Mouse (Mus musculus) lung, postnatal 36 days (tissue): Measurements from ENCODE around the gene Ube2h.

Experiments used
- DNase-seq: peaks from one replicate; pipeline ENCODE4 v3.0.0; 2022; ENCODE audit warnings: mixed read lengths

Gene Ube2h

GRCm38 (mm10) chr6:30304399-30304917, at the start of gene Ube2h:
Gene Ube2h, minus strand, starts transcription at chr6:30304539.
- peak; percentile 99 for DNase-seq

- no peak for DNase-seq
Measured at GRCm38 (mm10) chr6:30353661-30354060, 49.3 kb upstream of the Ube2h start.

DNA sequence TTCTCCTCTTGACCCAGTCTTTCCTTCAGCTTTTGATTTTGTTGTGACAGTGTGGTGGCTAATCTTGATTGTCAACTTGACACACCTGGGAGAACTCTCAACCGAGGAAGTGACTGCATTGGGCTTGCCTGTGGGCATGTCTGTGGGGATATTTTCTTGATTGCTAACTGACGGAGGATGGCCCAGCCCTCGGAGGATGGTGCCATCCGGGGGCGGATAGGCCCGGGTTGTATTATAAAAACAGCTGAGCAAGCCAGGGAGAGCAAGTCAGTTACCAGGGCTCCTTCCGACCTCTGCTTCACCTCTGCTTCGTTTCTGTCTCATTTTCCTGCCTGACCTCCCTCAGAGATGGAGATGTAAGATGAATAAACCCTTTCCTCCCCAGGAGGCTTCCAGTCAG, 48.4 kb upstream of the Ube2h start:
- no peak for DNase-seq

DNA sequence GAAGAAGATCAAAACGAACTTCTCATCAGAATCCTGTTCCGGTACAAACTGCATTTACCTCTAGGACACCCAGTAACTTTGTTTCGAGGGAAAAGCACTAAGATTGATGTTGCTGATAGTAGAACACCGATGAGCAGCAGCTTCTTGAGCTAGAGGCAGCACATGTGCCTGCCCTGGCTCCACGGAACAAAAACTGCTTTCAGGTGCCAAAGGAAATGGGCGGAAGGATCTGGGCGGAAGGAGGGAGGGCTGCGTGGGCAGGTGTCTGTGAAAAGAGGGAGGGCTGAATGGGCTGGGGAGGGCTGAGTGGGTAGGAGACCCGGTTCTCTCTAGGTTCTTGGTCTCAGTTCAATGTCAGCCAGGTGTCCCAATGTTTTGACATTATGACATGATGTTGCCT, 47.0 kb upstream of the Ube2h start:
- no peak for DNase-seq

GRCm38 (mm10) chr6:30347288-30347801, 43.0 kb upstream of the Ube2h start:
- DNase-seq: no peak

- DNase-seq: no peak
Measured at GRCm38 (mm10) chr6:30346737-30347136, 42.4 kb upstream of the Ube2h start.

DNA sequence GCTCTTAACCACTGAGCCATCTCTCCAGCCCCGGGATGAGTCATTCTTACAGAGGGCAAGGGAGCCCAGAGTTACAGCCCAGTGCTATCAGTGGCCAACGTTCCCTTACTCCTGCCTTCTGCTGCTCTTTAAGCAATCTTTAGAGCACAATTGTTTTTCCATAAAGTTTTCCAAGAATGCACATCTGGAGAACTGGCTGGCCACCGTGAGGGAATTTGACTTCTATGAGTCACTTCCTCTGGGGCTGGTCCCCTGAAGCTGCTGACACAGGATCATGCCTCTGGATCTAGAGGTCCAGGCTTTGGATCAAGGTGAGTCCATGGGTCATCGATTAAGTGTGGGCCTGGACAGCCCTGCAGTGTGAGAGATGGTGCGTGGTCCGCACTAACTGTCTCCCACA, 39.7 kb upstream of the Ube2h start:
- no peak for DNase-seq

DNA sequence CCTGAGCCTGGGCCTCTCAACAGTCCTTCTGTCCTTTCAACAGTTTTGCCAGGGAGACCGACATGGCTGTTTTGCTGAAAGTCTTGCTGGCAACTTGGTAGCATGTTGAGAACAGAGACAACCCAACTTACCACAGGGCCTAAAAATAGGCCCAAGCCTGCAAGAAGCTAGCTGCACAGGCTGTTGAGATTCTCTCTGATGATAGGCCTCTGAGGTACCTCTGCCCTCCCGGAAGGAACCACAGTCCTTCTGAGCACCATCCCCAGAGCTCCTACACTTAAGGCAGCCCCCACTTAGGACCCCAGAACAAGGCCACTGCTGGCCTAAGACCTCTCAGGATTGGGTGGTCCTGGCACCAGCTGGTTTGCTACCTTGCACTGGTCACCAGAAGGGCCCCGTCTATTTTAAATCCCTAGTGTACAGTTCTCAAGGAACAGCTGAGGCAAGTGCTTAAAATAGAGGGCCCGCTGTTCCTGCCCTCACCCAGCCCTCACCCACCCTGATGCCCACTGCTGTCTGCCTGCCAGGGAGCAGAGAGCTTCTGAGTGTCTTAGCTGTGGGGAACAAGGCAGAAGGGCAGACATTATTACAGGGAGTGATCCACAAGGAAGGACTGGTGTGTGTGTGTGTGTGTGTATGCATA, 36.0 kb upstream of the Ube2h start:
- DNase-seq: no peak

DNA sequence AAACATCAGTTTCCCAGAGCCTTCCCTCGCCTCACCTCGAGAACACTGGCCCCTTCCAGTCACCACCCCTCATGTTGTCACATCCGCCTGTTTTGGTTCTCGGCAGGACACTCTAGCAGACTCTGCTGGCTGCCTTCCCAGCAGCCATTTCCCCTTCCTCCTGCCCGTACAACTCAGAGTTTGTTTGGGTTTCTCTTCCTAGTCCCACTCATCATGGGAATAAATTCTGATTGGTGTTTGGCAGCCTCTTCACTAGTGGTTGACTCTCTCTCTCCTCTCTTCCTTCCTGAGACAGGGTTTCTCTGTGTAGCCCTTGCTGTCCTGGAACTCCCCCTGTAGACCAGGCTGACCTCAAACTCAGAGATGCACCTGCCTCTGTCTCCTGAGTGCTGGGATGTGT, 32.6 kb upstream of the Ube2h start:
- peak; percentile 94 for DNase-seq

DNA sequence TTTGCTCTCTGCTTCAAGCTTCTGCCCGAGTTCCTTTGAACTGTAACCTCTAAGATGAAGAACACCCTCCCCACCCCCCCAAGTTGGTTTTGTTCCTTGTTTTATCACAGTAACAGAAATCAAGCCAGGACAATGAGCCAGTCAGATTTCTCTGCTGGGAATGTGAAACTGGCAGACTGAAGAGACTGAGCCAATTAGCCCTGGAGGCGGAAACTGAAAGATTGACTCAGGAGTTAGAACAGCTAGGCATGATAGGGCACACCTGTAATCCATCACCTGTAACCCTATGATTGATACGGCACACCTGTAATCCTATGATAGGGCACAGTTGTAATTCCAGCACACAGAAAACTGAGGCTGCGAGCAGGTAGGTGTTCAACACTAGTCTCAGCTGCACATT, 27.9 kb upstream of the Ube2h start:
- DNase-seq: peak; percentile 39

GRCm38 (mm10) chr6:30330706-30331105, 26.4 kb upstream of the Ube2h start:
- no peak for DNase-seq

DNA sequence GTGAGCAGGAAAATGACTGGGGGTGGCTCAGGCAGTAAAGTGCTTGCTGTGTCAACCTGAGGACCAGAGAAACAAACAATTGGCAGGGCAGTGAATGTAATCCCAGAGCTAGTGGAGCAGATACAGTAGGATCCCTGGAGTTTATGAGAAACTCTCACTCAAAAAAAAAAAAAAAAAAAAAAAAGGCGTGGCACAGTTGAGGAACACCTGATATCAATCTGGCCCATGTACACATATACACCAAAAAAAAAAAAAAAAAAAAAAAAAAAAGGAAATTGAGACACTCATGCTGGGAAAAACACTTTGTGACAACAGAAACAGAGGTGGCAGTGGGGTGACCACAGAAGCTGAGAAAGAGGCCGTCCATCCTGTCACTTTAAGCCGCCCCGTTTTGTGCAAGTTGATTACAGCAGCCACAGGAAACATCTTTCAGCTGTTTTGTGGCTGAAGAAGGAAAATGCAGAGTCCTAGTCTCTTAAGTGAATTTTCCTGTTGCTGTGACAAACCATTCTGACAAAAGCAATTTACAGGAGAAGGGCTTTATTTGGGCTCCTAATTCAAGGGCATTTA, 21.7 kb upstream of the Ube2h start:
- DNase-seq: no peak

- no peak for DNase-seq
Measured at GRCm38 (mm10) chr6:30321002-30321401, 16.7 kb upstream of the Ube2h start.

GRCm38 (mm10) chr6:30319216-30319615, 14.9 kb upstream of the Ube2h start:
- DNase-seq: no peak

GRCm38 (mm10) chr6:30312006-30312405, 7.7 kb upstream of the Ube2h start:
- DNase-seq: no peak

- DNase-seq: no peak
Measured at GRCm38 (mm10) chr6:30308751-30309150, 4.4 kb upstream of the Ube2h start.

- DNase-seq: peak; percentile 65
Measured at GRCm38 (mm10) chr6:30307691-30308090, 3.4 kb upstream of the Ube2h start.

DNA sequence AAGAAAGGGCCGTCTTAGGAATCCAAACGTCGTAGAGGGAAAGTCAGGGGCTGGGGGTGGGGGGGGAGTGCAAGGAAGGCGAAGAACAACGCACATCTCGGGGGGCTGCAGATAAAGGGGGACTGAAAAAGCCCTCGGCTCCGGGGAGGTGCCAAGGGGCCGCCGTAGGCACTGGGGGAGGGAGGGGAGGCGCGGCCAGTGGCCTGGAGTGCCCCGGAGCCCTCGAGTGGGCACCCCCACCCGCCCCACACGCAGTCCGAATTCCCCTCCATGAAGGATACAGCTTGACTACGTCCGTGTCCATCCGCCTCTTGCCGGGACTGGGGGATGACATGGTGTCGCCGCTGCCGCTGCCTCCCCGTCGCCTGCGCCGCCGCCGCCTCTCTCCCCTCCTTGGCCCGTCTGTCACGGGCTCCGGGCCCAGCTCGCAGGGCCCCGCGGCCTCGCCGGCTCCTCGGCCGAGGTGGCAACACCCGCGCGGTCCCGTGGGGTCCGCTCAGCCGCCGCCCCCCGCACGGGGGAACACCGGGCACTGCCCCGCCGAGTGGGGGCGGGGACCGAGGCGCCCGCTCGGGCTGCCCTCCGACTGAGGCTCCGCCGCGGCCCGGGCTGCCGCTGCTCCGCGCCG, 454 bp downstream of the Ube2h start:
- DNase-seq: peak; percentile 56

- peak; percentile 76 for DNase-seq
Measured at GRCm38 (mm10) chr6:30302781-30303631, 1.3 kb downstream of the Ube2h start.

- DNase-seq: no peak
Measured at GRCm38 (mm10) chr6:30302156-30302555, 2.2 kb downstream of the Ube2h start.

DNA sequence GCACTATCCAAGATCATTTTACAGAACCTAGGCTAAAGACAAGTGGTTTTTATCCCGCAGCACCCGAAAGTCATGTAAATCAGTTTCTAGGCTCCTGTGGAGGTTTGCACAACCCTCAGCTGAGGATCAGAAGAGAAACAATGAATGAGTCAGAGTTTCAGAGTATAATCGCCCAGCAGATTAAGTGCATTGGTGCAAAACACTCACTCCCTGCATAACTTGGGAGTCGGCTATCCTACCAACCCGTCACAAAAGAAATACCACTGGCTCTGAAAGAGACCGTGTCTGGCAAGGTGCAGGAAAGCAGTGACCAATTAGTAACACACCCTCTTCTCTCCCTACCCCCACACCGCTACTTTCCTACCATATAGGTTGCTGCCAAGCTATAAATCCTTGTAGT, 3.4 kb downstream of the Ube2h start:
- DNase-seq: peak; percentile 32

DNA sequence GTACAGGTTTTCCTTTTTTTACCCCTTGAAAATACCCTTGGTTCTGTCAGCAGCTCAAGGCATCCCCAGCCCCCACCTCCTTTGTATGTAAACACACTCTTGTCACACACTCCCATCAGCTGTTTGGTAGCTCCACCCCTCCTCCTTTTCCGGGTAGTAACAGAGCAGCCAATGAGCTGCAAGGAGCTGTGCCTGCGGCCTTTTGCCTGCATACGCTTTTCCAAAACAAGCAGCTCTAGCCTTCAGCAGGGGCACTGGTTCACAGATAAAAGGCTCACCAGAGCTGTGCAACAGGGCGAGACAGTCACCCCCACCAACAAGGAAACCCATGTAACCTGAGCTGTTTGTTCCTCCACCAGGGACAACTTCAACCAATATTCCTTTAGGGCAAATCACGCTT, 4.0 kb downstream of the Ube2h start:
- peak; percentile 97 for DNase-seq

GRCm38 (mm10) chr6:30299683-30300082, 4.7 kb downstream of the Ube2h start:
- DNase-seq: no peak
